Mouse (Mus musculus): Measurements from ENCODE around the gene Tmem107. TPM values are rescaled to one million over a fixed set of nuclear protein-coding genes. Genes with fewer than 3 reads are reported as not detected.

The Tmem107 gene
- 56.9 TPM for polyA plus RNA-seq (2021)

DNA sequence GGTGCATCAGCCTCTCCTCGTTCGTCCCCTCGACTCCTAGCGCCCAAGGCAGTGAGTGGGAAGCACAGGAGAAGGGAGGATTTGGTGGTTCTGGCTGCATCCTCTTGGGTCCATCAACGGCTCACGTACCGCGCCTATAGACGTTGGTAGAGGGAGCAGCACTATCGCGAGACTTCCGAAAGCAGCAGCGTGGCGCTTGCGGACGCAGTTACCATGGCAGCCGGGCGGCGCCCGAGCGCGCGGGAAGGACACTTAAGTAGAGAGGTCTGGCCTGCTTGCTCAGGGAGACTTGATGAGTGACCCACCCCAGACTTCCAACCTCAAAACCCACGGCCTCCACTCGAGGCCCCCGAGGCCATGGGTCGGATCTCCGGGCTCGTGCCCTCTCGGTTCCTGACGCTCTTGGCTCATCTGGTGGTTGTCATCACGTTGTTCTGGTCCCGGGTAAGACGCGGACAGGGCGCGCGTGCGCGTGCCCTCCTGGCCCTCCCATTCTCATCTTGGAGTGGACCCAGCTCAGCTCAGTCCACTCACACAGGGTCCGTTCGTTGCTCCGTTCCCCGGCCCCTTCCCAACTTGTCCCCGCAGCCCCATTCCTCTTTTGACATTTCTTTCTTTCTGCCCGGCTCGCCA lies at the start of gene Tmem107:
Gene Tmem107 (plus strand): TSS at position 217 of the 633 bp plus-strand sequence.
- ChIA-PET POLR2A (interaction anchor here (1.7 kb wide), 1 partner anchor 51 kb away, joined by 9 read pairs; the partner anchor contains the start of gene 9130213A22Rik), CTCF (interaction anchor here (0.9 to 1.1 kb wide), 3 partner anchors 22 to 51 kb away, joined by 3 to 4 read pairs (median 3); partner anchors contain the start of gene 9130213A22Rik)
- DNase-seq (ENCODE audit: low read depth, low spot score) (no peak), ATAC-seq (peak; percentile 41)
- in situ Hi-C loops (cut with MboI; ENCODE audit: low pct_unique_long_range_greater_than_20kb): no loop called here
- TF ChIP-seq CTCF (IDR thresholded peaks at IDR 0.05): no peak
- H3K27me3 ChIP-seq: no peaks in the 10 kb centered on the region

DNA sequence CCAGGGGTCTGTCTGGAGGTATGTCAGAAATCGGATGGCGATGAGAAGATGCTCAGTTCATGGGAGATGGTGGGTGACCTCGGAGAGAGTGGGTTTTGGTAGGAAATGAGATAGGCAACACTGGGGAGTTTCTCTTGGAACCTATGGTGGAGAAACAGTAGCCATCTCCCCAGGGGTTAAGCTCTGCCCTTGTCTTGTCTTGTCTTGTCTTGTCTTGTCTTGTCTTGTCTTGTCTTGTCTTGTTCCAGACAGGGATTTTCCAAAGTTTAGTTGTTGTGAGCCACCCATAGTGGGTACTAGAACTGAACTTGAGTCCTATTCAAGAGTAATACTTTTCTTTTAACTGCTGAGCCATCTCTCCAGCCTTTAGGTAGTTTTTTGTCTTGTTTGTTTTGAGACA lies 44.0 kb upstream of the Tmem107 start:
- ATAC-seq: no peak
- no peaks in the 10 kb centered on the region for H3K27me3 ChIP-seq
- ChIA-PET CTCF (interaction anchor here (1.0 kb wide), 1 partner anchor 9 kb away, joined by 3 read pairs; no protein-coding TSS in a partner anchor), POLR2A (no interaction called here)
- DNase-seq (ENCODE audit: low read depth, low spot score): no peak
- in situ Hi-C loops (cut with MboI; ENCODE audit: low pct_unique_long_range_greater_than_20kb): no loop called here
- TF ChIP-seq CTCF (IDR thresholded peaks at IDR 0.05): no peak

DNA sequence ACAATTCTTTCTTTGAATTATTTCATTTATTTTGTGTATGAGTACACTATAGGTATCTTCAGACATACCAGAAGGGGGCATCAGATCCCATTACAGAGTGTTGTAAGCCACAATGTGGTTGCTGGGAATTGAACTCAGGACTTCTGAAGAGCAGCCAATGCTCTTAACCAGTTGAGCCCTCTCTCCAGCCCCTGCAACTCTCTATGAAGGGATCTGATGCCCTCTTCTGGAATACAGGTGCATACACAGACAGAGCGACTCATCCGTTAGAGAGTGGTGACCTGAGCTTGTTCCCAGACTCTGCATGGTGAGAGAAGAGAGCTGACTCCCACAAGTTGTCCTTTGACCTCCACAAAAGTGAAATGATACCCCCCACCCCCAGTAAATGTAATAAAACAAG lies 41.8 kb upstream of the Tmem107 start:
- ATAC-seq (no peak), DNase-seq (ENCODE audit: low read depth, low spot score) (no peak)
- POLR2A ChIA-PET: interaction anchor here (1.1 kb wide), 1 partner anchor 12 kb away, joined by 3 read pairs; no protein-coding TSS in a partner anchor
- peak; percentile 67 for TF ChIP-seq CTCF (IDR thresholded peaks at IDR 0.05)
- no peaks in the 10 kb centered on the region for H3K27me3 ChIP-seq
- in situ Hi-C loops (cut with MboI; ENCODE audit: low pct_unique_long_range_greater_than_20kb): no loop called here
- CTCF ChIA-PET: interaction anchor here (1.2 to 1.8 kb wide), 4 partner anchors 18 to 124 kb away, joined by 3 to 5 read pairs (median 4); no protein-coding TSS in a partner anchor

DNA sequence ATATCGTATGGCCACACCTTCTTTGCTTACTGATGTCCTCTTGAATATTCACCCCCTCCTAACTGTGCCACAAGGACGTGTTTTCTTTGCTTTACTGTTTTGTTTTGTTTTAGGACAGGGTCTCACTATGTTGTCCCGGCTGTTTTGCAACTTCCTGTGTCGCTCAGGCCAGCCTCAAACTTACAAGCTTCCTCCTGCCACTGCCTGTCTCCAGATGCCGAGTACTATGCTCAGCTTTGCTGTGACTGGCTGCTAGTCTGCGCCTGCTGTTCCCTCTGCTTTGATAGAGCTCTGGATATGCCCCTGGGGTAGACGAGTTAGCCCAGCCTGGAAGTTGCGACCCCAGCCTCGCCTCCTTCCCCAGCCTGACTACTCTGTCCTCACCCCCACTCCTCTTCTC lies 37.1 kb upstream of the Tmem107 start:
- in situ Hi-C loops (cut with MboI; ENCODE audit: low pct_unique_long_range_greater_than_20kb): no loop called here
- no peaks in the 10 kb centered on the region for H3K27me3 ChIP-seq
- DNase-seq (ENCODE audit: low read depth, low spot score) (no peak), ATAC-seq (no peak)
- no peak for TF ChIP-seq CTCF (IDR thresholded peaks at IDR 0.05)
- POLR2A ChIA-PET: no interaction called here
- CTCF ChIA-PET: interaction anchor here (1.1 kb wide), 1 partner anchor 17 kb away, joined by 4 read pairs; no protein-coding TSS in a partner anchor

DNA sequence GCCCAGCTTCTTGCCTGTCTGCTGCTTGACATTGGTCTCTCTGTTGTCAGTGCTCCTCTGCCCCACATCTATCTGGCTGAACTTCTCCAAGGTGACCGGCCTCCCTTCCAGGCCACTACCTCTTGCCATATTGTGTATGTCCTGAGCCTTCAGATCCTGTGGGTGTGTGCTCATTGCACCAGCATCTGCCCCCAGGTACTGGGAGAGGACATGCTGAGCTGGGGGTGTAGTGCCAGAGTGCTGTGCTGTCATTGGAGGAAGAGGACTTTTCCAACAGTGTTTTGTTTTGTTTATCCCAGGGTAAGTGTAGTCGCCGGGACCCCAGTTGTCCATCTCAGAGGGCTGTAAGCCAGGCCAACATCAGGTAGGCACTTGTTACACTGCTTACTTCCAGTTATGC lies 36.0 kb upstream of the Tmem107 start:
- ATAC-seq (no peak), DNase-seq (ENCODE audit: low read depth, low spot score) (no peak)
- POLR2A ChIA-PET: no interaction called here
- TF ChIP-seq CTCF (IDR thresholded peaks at IDR 0.05): no peak
- in situ Hi-C loops (cut with MboI; ENCODE audit: low pct_unique_long_range_greater_than_20kb): no loop called here
- H3K27me3 ChIP-seq: no peaks in the 10 kb centered on the region
- CTCF ChIA-PET: interaction anchor here (1.3 kb wide), 1 partner anchor 18 kb away, joined by 6 read pairs; no protein-coding TSS in a partner anchor

DNA sequence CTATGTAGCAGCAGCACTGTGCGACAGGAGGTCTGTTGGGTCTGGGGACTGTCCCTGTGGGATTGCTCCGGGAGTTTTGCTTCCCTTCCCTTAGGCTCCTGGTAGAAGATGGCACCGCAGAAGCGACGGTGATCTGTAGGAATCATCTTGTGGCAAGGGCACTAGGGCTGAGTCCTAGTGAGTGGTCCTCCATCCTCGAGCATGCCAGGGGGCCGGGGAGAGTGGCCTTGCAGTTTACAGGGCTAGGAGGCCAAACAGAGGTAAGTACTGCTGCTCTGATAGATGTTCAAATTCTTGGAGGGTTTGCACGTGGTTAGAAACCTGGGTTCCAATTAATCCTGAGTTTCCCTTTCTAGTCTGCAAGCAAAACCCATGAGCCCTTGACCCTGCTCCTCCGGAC lies 35.2 kb upstream of the Tmem107 start:
- DNase-seq (ENCODE audit: low read depth, low spot score) (no peak), ATAC-seq (no peak)
- H3K27me3 ChIP-seq: no peaks in the 10 kb centered on the region
- CTCF ChIA-PET: interaction anchor here (0.9 to 2.3 kb wide), 10 partner anchors 8 to 59 kb away, joined by 3 to 10 read pairs (median 4); partner anchors contain the start of gene Per1
- in situ Hi-C loops (cut with MboI; ENCODE audit: low pct_unique_long_range_greater_than_20kb): no loop called here
- POLR2A ChIA-PET: no interaction called here
- TF ChIP-seq CTCF (IDR thresholded peaks at IDR 0.05): no peak

DNA sequence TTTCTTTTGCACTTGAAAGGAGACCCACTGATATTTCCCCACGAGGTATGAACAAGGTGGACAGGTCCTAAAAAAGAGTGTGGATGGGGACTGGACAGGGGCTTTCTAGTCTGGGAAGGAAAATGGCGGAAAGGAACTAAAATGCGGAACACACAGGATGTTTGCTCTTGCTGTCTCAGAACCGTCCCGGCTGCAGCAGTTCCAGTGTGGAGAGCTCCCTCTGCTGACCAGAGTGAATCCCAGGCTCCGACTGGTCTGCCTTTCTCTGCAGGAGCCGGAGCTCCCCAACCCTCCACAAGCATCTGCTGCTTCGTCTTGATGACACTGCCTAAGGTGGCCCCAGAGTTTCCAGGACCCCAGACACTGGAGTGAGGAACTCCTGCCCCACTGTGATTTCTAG lies 34.8 kb upstream of the Tmem107 start:
- H3K27me3 ChIP-seq: no peaks in the 10 kb centered on the region
- peak; percentile 93 for TF ChIP-seq CTCF (IDR thresholded peaks at IDR 0.05)
- CTCF ChIA-PET: interaction anchor here (0.9 to 2.3 kb wide), 12 partner anchors 9 to 96 kb away, joined by 3 to 10 read pairs (median 3); partner anchors contain the start of gene Per1
- DNase-seq (ENCODE audit: low read depth, low spot score) (no peak), ATAC-seq (peak; percentile 36)
- POLR2A ChIA-PET: no interaction called here
- in situ Hi-C loops (cut with MboI; ENCODE audit: low pct_unique_long_range_greater_than_20kb): no loop called here

DNA sequence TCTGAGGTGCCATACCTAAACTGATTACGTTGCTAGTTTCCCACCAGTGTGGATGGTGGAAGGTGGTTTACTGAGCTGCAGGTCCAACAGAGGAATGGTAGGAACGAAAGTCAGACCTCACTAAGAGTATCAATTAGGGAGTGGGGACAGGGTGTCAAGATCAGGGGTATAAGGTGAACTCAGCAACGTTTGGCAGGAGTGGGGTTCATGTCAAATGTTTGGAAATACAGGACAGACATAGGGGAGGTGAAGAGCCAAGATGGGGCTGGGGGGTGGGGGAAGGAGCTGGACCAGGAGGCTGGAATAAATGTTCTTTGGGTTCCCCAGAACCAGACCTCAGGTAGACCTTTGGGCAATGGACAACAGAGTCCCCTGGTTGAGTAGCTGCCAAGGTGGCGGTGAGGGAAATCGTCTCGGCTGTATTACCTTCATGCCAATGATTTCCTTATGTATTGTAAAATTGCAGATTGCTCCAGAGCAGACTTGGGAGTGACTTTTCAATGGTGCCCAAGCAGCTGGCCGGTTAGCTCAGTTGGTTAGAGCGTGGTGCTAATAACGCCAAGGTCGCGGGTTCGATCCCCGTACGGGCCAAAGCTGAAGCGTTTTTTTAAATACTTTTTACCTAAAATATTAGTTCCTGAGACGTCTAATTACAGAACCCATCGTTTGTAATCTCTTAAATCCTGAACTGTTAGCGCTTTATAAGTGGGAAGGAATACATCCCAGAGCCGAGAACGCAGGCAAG lies 33.9 kb upstream of the Tmem107 start:
- DNase-seq (ENCODE audit: low read depth, low spot score): no peak
- TF ChIP-seq CTCF (IDR thresholded peaks at IDR 0.05): no peak
- POLR2A ChIA-PET: interaction anchor here (0.6 kb wide), 1 partner anchor 863 kb away, joined by 4 read pairs; no protein-coding TSS in a partner anchor
- in situ Hi-C loops (cut with MboI; ENCODE audit: low pct_unique_long_range_greater_than_20kb): no loop called here
- CTCF ChIA-PET: interaction anchor here (0.9 to 2.3 kb wide), 14 partner anchors 10 to 97 kb away, joined by 3 to 10 read pairs (median 3); partner anchors contain the start of genes Borcs6, Per1 and Tmem107
- H3K27me3 ChIP-seq: no peaks in the 10 kb centered on the region
- ATAC-seq: no peak

DNA sequence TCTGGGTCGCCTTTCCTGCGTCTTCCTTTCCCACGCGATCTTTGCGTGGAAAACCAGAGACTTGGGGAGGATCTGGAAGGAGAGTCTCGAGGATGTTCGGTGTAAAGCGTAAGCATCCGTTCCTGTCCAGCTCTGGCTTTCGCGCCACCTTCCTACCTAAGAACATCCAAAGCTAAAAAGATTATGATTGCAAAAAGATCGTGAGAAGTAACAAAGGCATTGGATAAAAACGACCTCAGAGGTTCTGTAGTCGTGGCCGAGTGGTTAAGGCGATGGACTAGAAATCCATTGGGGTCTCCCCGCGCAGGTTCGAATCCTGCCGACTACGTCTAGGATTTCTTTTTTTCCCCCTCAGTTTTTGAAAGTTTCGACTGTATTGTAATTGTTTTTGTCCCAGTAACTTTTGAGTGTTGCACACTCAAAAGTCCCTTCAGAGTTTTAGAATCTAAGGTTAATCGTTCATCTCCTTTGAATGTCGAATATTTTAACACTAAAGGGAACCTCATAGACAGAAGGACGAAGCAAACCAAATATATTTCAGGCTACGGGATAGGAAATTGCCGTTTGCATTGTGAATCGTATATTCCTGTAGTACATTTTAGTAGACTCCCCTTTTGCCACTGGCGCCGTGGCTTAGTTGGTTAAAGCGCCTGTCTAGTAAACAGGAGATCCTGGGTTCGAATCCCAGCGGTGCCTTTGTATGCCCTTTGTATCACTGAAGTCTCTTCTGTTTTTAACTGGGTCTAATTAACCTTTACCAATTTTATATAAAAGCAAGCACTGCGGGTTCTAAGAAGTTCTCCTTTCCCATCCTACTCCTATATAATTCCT lies 33.2 kb upstream of the Tmem107 start:
- no peak for ATAC-seq
- peak; percentile 63 for DNase-seq (ENCODE audit: low read depth, low spot score)
- no peaks in the 10 kb centered on the region for H3K27me3 ChIP-seq
- ChIA-PET CTCF (interaction anchor here (1.2 to 2.3 kb wide), 6 partner anchors 16 to 33 kb away, joined by 3 to 10 read pairs (median 4); partner anchors contain the start of genes Borcs6 and Tmem107), POLR2A (interaction anchor here (1.4 kb wide), 1 partner anchor 22 kb away, joined by 4 read pairs; the partner anchor contains the start of gene Borcs6)
- no peak for TF ChIP-seq CTCF (IDR thresholded peaks at IDR 0.05)
- in situ Hi-C loops (cut with MboI; ENCODE audit: low pct_unique_long_range_greater_than_20kb): no loop called here

DNA sequence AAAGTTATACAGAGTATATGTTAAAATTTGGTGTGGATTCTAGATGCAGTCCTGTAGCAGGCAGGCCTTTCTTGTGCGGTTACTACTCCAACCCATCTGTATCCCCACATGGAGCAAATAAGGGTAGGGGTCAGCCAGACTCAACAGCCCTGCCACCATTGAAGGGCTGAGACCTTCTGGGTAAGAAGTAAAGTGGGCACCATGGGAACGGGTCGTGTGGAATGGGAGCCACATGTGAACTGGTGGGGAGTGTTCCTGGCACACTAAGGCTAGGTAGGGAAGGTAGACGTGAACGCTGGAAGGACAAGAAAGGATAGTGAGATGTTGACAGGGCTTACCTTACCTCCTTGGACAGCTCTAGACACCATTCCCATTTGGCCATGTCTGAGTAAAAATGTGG lies 32.4 kb upstream of the Tmem107 start:
- TF ChIP-seq CTCF (IDR thresholded peaks at IDR 0.05): no peak
- ATAC-seq (no peak), DNase-seq (ENCODE audit: low read depth, low spot score) (no peak)
- H3K27me3 ChIP-seq: no peaks in the 10 kb centered on the region
- CTCF ChIA-PET: interaction anchor here (1.7 to 1.9 kb wide), 2 partner anchors 23 to 26 kb away, joined by 3 to 5 read pairs; no protein-coding TSS in a partner anchor
- in situ Hi-C loops (cut with MboI; ENCODE audit: low pct_unique_long_range_greater_than_20kb): no loop called here
- POLR2A ChIA-PET: interaction anchor here (1.4 kb wide), 1 partner anchor 22 kb away, joined by 4 read pairs; the partner anchor contains the start of gene Borcs6
